Mouse (Mus musculus): ENCODE results near the gene A2ml1.
"Not testable (repeated sequence)": the region's sequence is repeated elsewhere in the genome, so short reads cannot be mapped to it uniquely, and the experiment has no call there.

Gene A2ml1

DNA sequence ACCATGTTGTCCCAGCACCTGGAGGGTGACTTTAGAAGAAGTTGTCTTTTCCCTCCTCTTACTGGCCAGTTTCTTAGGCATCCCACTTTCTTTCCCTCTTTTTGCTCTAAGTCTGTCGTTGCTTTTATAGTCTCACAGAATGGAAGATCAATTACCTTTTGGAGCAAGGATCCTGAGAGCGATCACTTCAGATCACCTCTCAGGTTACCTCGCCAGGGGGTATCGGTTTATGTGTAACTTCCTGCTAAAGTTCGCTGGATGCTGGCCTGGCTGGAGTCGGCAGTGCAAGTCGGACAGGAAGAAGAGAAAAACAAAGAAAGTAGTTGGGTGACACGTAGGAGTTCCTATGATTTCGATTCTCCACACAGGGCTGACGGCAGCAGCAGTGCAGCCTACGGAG lies at the start of gene A2ml1:
Gene A2ml1 (minus strand): TSS at position 101 of the 400 bp plus-strand sequence.
- DNase-seq (ENCODE audit: low read depth), result no peak

DNA sequence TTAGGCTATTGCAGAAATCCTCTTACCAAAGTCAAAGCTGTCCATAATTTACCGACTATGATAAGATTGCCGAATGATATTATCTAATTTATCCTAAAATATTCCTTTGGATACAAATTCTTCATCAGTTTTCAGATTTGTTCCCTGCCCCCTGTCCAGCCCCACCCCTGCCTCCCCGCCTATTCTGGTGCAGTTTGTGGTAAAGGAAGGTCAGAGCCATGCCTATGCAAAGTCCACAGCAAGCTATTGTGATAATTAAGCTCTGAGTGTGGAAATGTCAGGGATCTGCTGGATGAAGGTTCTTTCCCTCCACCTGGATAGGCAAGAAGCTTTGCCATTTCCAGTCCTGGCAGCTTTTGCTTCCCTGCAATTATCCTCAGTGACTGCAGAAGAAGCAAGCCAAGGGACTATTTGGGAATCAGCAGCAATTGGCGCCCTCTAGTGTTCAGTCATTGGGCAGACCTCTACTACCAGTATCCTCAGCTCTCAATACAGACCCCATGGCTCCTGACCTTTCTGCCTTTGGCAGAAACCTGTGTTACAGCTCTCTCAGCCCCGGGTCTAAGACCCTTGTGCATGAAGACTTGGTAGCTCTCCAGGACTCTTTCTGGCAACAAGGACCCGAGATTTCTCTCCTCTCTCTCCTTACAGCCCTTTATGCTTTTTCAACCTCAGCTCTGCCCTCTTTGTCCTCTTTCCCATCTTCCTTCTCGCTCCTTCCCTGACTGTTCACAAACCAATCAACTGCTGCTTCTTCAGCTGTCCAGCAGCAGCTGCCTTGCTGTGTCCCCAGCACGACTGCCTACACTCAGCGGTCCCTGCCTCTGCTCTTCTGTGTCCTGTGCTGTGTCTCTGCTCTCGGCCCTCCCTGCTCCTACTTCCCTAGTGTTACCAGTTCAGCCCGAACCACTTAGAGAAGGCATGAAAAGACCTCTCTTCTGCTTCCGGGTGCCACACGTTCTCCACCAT lies 48.6 kb upstream of the A2ml1 start:
- DNase-seq (ENCODE audit: low read depth), result peak; percentile 13

DNA sequence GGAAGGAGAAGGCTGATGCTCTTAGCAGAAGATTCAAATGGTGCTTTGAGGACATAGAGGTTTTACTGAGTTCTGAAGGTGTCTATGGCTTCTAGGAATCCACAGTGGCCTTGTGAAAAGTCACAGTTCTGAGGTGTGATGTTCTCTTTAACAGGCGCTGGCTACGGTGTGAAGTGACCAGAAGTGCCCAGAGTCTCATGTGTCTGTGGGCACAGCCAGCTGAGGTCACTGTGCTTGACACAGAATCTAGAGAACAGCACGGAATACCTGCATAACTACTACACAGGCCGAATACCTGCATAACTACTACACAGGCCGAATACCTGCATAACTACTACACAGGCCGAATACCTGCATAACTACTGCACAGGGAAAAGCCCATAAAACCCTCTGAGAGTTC lies 43.8 kb upstream of the A2ml1 start:
- not testable (repeated sequence) for DNase-seq (ENCODE audit: low read depth)

- DNase-seq (ENCODE audit: low read depth), result no peak
Measured at GRCm38 (mm10) chr6:128624425-128624824, 43.0 kb upstream of the A2ml1 start.

GRCm38 (mm10) chr6:128623433-128623832 lies 42.0 kb upstream of the A2ml1 start, which contains the start of gene Klrb1a:
Gene Klrb1a (minus strand): TSS chr6:128623533.
- DNase-seq (ENCODE audit: low read depth), result not testable (repeated sequence)

DNA sequence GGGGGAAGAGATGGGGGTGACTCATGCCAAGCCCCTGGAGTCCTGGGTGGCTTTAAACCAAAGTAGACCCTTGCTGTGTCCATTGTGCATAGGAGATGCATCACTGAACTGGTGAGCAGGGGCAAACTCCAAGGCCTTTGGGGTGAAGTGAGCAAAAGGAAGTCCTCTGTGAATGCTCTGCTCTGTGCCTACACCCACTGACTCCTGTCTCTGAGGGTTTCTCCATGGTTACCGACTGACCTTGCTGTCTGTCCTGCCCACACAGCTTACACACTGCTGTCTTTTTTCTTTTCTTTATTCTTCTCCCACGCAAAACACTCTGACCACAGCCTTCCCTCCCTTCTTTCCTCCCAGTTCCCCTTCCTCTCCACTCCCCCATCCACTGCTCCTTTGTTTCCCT lies 41.3 kb upstream of the A2ml1 start:
- DNase-seq (ENCODE audit: low read depth), result no peak

DNA sequence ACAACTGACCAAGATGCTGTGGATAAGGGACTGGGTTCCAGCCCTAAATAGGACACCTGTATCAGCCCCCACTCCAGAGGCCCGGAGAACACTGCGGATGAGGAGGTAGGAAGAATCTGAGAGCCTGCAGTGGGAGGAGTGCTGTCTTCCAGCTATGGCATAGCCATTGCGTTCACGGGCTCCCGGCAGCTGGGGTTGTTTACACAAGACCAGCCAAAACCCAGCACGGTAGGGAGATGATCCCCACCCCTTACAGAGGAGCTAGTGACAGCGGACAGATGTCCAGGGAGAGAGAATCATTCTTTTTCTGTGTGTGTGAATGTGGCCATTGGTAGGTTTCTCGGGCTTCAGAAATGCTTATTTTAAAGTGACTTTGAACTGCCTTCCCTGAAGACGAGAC lies 24.9 kb upstream of the A2ml1 start:
- DNase-seq (ENCODE audit: low read depth), result no peak

DNA sequence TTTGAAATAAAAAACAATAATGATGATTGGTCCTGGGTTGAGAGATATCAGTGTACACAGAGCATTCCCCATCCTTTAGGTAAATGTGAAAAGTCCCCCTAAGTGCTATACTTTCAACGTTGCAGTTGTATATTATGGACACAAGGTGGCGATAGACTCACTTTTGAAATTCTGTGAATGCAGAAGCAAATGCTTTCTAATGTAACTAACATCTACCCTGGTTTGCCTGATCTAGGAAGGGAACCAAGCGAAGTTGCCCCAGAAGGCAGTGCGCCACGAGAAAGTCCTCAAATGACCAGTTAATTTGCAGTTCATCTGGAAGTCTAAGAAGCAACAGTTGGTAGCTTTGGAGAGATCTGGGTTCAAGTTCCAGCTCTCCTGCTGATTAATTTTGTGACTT lies 23.1 kb upstream of the A2ml1 start:
- DNase-seq (ENCODE audit: low read depth), result no peak

DNA sequence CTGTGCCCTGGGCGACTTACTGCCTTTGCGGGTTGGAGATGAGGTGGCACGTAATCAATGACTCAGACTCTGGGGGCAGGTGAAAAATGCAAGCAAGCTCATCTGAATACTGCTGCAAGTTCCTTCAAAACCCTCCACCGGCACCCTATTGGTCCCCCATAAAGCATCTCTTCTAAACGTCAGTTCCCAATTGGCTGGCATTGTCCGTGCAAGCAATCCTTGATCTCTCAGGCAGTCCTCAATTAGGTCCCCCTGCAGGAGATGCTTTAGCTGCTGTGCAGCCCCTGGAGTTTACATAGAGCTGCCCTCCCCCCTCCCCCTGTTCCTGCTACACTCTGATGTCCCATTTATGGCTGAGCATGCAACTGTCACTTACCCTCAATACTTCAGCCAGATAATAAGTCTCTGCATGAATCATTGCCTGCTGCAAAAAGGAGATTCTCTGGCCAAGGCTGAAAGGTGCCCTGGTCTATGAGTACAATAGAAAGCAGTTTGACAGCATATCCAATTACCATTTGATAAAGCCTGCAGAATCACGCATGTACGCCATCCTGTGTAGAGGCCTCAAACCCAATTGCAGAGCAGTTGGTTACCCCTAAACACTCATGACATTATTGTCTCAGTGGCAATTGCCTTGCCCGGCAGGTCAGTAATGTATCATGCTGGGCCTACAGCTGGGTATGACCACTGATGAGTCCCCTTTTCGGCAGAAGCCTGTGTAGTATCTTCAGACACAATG lies 21.2 kb upstream of the A2ml1 start:
- DNase-seq (ENCODE audit: low read depth), result no peak

DNA sequence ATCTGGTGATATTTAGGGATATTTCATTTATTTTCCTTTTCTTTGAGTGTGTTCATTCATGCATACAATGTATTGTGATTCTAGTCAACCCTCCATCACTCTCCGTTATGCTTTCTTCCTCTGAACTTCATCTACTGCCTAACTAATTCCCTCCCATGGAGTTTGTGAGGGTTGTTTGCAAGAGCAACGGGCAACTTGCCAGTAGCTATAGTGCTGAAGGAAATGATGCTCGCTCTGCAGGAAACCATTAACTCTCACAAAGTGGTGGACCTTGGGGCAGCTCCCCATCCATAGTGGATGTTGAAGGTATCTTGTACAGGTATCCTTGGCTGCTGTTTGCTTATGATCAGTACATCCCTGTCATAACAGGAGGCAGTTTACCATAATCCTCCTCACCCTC lies 20.6 kb upstream of the A2ml1 start:
- DNase-seq (ENCODE audit: low read depth), result no peak

- DNase-seq (ENCODE audit: low read depth), result no peak
Measured at GRCm38 (mm10) chr6:128599555-128599954, 18.1 kb upstream of the A2ml1 start.

GRCm38 (mm10) chr6:128598256-128599047 lies 17.0 kb upstream of the A2ml1 start:
- no peak for DNase-seq (ENCODE audit: low read depth)

DNA sequence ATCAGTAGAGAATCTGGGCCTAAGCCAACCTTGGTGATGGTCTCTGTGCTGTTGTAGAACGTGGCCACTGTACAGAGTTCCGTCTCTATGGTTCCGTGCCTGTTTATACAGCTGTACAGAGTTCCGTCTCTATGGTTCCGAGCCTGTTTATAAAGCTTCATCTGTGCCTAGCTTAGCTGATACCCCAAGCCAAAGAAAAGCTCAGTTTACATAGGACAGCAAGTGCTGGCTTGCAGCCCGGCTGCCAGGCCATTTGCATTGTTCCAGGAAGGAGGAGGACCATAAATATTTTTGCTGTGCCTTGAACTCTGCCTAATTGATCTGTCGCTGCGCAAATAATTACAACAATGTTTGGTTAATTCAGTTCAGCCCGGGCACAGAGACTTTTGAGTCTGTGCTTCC lies 15.7 kb upstream of the A2ml1 start:
- no peak for DNase-seq (ENCODE audit: low read depth)

DNA sequence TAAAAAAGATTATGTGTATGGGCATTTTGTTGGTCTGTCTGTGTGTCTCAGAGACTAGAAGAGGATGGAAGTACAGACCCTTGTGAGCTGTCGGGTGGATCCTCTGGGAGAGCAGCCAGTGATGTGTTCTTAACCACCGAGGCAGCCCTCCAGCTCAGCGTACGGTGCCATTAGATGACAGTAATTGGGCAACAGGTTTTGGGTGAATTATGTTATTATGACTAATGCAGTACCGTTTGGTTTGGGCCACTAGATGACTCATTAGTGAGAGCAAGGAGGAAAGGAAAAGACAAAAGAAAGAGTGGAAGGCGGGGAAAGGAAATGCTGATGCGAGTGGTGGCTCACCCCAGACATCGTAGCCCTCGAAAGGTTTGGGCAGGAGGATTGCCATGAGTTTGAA lies 13.2 kb upstream of the A2ml1 start:
- no peak for DNase-seq (ENCODE audit: low read depth)

- DNase-seq (ENCODE audit: low read depth), result no peak
Measured at GRCm38 (mm10) chr6:128589426-128589825, 8.0 kb upstream of the A2ml1 start.

DNA sequence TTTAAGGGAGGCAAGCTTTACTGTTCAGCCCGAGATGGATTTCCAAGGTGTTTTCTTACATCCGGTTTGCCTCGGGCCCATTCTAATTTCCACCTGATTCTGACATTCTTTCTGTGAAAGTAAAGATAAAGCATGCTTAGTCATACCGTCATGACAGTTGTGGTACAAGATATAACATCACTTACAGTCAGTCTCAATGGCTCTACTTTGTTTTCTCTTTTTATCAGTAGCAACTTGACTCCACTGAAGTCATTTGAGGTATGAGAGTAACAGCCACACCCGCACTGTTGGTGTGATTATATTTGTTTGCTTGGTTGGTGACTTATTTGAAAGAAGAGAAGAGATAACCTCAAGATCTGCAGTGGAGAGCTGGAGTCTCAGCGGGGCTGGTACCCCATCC lies 6.2 kb upstream of the A2ml1 start:
- peak; percentile 41 for DNase-seq (ENCODE audit: low read depth)

DNA sequence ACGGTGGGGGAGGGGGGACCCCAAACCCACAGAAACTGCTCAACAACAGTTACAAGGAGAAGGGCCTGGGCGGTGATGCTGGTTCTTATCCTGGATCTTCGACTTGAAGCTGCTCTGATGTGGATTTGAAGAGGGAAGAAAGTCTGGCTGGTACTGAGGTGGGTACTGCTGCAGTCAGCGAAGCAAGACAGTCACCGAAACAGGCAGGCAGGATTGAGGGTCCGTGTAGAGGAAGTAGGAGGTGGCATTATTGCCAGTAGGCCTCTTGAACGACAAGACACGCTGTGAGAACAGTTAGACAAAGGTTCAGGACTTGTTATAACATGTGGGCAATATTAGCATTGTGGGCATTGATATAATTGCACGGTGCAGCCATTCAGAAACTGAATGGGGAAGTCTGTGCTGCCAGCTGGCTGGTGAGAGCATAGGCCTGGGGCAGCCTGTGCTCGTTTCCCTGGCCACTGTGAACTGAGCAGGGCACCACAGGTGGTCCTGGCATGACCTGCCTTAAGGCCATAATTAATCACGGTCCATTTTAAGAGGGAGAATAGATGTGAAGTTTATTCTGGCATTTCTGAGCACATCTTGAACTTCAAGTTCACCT lies 4.3 kb upstream of the A2ml1 start:
- DNase-seq (ENCODE audit: low read depth), result no peak

GRCm38 (mm10) chr6:128584070-128584660 lies 2.8 kb upstream of the A2ml1 start:
- DNase-seq (ENCODE audit: low read depth), result no peak

DNA sequence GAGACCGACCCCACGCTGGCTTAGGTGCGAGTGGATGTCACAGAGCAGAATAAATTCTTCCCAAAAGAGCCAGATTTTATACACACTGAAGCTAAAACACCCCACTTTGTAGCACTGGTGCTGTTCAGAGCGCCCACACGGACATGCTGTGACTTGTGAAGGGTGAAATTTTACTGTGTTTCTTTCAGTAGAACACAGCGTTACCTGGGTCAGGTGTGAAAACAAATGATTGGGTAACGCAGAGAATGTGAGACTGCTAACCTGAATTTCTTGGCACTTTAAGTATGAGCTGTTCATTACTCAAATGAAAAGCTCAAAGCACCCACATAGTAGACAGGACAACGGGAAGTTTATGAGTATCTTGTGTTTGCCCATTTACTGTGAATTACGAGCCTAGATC lies 4.1 kb downstream of the A2ml1 start:
- no peak for DNase-seq (ENCODE audit: low read depth)

DNA sequence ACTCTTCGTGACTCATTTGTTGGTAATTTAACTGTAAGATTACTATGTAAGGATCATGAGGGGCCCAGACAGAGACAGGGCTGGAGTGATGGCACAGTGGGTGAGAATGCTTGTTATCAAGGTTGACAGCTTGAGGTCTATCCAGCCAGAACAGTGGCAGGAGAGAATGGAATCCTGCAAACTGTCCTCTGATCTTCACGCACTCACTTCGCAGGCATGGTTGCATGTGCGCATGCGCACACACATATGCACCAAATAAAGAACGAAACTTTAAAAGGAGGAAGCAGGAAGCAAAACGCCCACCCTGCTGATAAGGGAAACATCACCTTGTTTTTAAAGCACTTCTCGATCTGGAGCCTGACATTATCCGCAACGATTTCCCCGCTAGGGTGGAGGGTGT lies 14.8 kb downstream of the A2ml1 start:
- DNase-seq (ENCODE audit: low read depth), result no peak

- DNase-seq (ENCODE audit: low read depth), result no peak
Measured at GRCm38 (mm10) chr6:128554049-128554448, 27.4 kb downstream of the A2ml1 start.

Data from c-Kit-positive CD71-positive TER-119-negative erythroid progenitor cells, embryonic 14.5 days (primary cell).